Mouse (Mus musculus): ENCODE measurements around the gene 9930021J03Rik. TPM values are rescaled to one million over a fixed set of nuclear protein-coding genes. Genes with fewer than 3 reads are reported as not detected.

Gene 9930021J03Rik
- polyA plus RNA-seq, 1 experiment from 2014 or later, result 6.9 TPM

GRCm38 (mm10) chr19:29753939-29754338 is 51.9 kb downstream of the 9930021J03Rik start:
- H3K4me1 ChIP-seq (ENCODE audit: control insufficient read depth, insufficient read depth, low read length), result no peaks in the 10 kb centered on the region
- WGBS, result 92% methylated on average over 2 of the region's 2 CpGs
- H3K9ac ChIP-seq (ENCODE audit: low read length), result no peak overlapping the region
- no peak overlapping the region for H3K4me2 ChIP-seq (ENCODE audit: low read depth)
- no peak overlapping the region for H3K27ac ChIP-seq (ENCODE audit: low read depth, low read length)
- no peak for DNase-seq (ENCODE audit: low spot score)
- H3K4me3 ChIP-seq (ENCODE audit: low read depth, low read length), result no peak overlapping the region
- no peaks in the 10 kb centered on the region for H3K27me3 ChIP-seq (ENCODE audit: control insufficient read depth, insufficient read depth, low read length)
- no peak for ATAC-seq (ENCODE audit: insufficient read depth, low FRiP score, low TSS enrichment)
- no peaks in the 10 kb centered on the region for H3K9me3 ChIP-seq (ENCODE audit: control insufficient read depth, low read length)
- no peaks in the 10 kb centered on the region for H3K36me3 ChIP-seq (ENCODE audit: control insufficient read depth, insufficient read depth, low read length)

GRCm38 (mm10) chr19:29750994-29751393 is 54.8 kb downstream of the 9930021J03Rik start:
- no peak for DNase-seq (ENCODE audit: low spot score)
- H3K4me3 ChIP-seq (ENCODE audit: low read depth, low read length), result no peak overlapping the region
- H3K4me1 ChIP-seq (ENCODE audit: control insufficient read depth, insufficient read depth, low read length), result no peaks in the 10 kb centered on the region
- ATAC-seq (ENCODE audit: insufficient read depth, low FRiP score, low TSS enrichment), result no peak
- no peaks in the 10 kb centered on the region for H3K27me3 ChIP-seq (ENCODE audit: control insufficient read depth, insufficient read depth, low read length)
- 91% methylated on average over 3 of the region's 3 CpGs for WGBS
- no peak overlapping the region for H3K27ac ChIP-seq (ENCODE audit: low read depth, low read length)
- no peak overlapping the region for H3K4me2 ChIP-seq (ENCODE audit: low read depth)
- no peak overlapping the region for H3K9ac ChIP-seq (ENCODE audit: low read length)
- no peaks in the 10 kb centered on the region for H3K9me3 ChIP-seq (ENCODE audit: control insufficient read depth, low read length)
- H3K36me3 ChIP-seq (ENCODE audit: control insufficient read depth, insufficient read depth, low read length), result no peaks in the 10 kb centered on the region

DNA sequence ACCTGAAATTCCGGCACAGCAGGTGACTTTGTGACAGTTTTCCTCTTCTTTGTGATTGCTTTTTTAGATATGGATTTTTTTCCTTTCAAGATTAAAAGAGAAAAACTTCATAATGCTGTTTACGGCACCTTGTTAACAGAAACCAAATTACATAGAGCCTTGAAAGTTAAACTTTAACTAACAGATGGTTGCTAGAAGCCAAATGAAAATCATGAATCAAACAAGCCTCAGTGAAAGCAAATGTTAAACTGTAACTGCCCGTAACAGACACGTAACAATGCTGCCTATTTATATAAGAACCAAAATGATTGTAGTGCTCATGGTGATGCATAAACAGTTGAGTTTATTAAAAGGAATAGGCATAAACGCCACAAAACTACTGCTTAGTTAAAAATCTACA is 62.3 kb downstream of the 9930021J03Rik start:
- 87% methylated on average over 5 of the region's 5 CpGs for WGBS
- ATAC-seq (ENCODE audit: insufficient read depth, low FRiP score, low TSS enrichment) (no peak), DNase-seq (ENCODE audit: low spot score) (no peak)
- no peak overlapping the region for H3K4me2 ChIP-seq (ENCODE audit: low read depth)
- no peaks in the 10 kb centered on the region for H3K36me3 ChIP-seq (ENCODE audit: control insufficient read depth, insufficient read depth, low read length)
- H3K27ac ChIP-seq (ENCODE audit: low read depth, low read length), result no peak overlapping the region
- H3K27me3 ChIP-seq (ENCODE audit: control insufficient read depth, insufficient read depth, low read length), result no peaks in the 10 kb centered on the region
- no peaks in the 10 kb centered on the region for H3K4me1 ChIP-seq (ENCODE audit: control insufficient read depth, insufficient read depth, low read length)
- H3K4me3 ChIP-seq (ENCODE audit: low read depth, low read length), result no peak overlapping the region
- H3K9me3 ChIP-seq (ENCODE audit: control insufficient read depth, low read length), result no peaks in the 10 kb centered on the region
- H3K9ac ChIP-seq (ENCODE audit: low read length), result no peak overlapping the region

DNA sequence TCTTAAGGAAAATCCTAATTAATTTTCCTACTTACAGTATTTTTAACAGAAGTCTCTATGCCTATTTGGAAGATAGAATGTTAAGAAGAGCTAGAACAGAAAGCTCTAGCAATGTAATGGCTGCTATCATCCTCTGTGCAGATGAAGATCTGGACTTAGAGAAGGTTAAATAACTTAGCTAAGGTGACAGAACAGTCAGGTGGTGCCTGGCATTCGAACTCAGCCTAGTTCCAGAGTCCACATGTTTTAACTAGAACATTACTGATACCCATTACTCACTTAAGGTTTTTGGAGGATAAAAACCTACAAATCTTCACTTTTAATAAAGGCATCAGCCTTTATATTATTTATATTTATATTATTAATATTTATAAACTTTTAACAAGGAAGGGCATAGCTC is 65.1 kb downstream of the 9930021J03Rik start:
- Histone ChIP-seq H3K4me2 (ENCODE audit: low read depth) (no peak overlapping the region), H3K27me3 (ENCODE audit: control insufficient read depth, insufficient read depth, low read length) (no peaks in the 10 kb centered on the region), H3K9ac (ENCODE audit: low read length) (no peak overlapping the region), H3K36me3 (ENCODE audit: control insufficient read depth, insufficient read depth, low read length) (no peaks in the 10 kb centered on the region), H3K9me3 (ENCODE audit: control insufficient read depth, low read length) (no peaks in the 10 kb centered on the region), H3K27ac (ENCODE audit: low read depth, low read length) (no peak overlapping the region), H3K4me3 (ENCODE audit: low read depth, low read length) (no peak overlapping the region), H3K4me1 (ENCODE audit: control insufficient read depth, insufficient read depth, low read length) (no peaks in the 10 kb centered on the region)
- DNase-seq (ENCODE audit: low spot score) (no peak), ATAC-seq (ENCODE audit: insufficient read depth, low FRiP score, low TSS enrichment) (no peak)
- 92% methylated on average over 1 of the region's 1 CpGs for WGBS

GRCm38 (mm10) chr19:29739608-29740007 is 66.2 kb downstream of the 9930021J03Rik start:
- Histone ChIP-seq H3K27ac (ENCODE audit: low read depth, low read length) (no peak overlapping the region), H3K4me2 (ENCODE audit: low read depth) (no peak overlapping the region), H3K36me3 (ENCODE audit: control insufficient read depth, insufficient read depth, low read length) (no peaks in the 10 kb centered on the region), H3K4me1 (ENCODE audit: control insufficient read depth, insufficient read depth, low read length) (no peaks in the 10 kb centered on the region), H3K9ac (ENCODE audit: low read length) (no peak overlapping the region), H3K4me3 (ENCODE audit: low read depth, low read length) (no peak overlapping the region), H3K9me3 (ENCODE audit: control insufficient read depth, low read length) (no peaks in the 10 kb centered on the region), H3K27me3 (ENCODE audit: control insufficient read depth, insufficient read depth, low read length) (no peaks in the 10 kb centered on the region)
- WGBS, result 91% methylated on average over 2 of the region's 2 CpGs
- DNase-seq (ENCODE audit: low spot score) (no peak), ATAC-seq (ENCODE audit: insufficient read depth, low FRiP score, low TSS enrichment) (no peak)

DNA sequence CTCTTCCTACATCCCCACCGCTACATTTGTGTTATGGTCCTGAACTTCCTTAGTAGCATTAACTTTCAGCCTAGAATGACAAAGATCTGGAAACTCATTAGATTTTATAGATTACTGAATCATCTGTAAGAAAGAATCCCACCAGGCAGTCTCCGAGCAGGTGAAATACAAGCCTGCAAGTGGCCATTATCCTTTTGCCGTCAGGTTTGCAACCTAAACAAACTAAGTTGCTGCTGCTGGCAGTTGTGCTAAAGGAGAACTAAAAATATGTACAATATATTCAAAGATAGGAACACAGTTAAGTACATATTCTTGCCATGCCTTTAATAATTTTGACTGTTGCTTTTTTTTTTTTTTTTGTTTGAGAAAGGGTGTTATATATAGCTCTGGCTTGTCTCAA is 70.4 kb downstream of the 9930021J03Rik start:
- ATAC-seq (ENCODE audit: insufficient read depth, low FRiP score, low TSS enrichment) (no peak), DNase-seq (ENCODE audit: low spot score) (no peak)
- Histone ChIP-seq H3K4me2 (ENCODE audit: low read depth) (no peak overlapping the region), H3K27ac (ENCODE audit: low read depth, low read length) (no peak overlapping the region), H3K9me3 (ENCODE audit: control insufficient read depth, low read length) (no peaks in the 10 kb centered on the region), H3K36me3 (ENCODE audit: control insufficient read depth, insufficient read depth, low read length) (no peaks in the 10 kb centered on the region), H3K9ac (ENCODE audit: low read length) (no peak overlapping the region), H3K4me1 (ENCODE audit: control insufficient read depth, insufficient read depth, low read length) (no peaks in the 10 kb centered on the region), H3K4me3 (ENCODE audit: low read depth, low read length) (no peak overlapping the region), H3K27me3 (ENCODE audit: control insufficient read depth, insufficient read depth, low read length) (no peaks in the 10 kb centered on the region)
- WGBS, result 83% methylated on average over 3 of the region's 3 CpGs

- H3K4me2 ChIP-seq (ENCODE audit: low read depth), result no peak overlapping the region
- H3K9ac ChIP-seq (ENCODE audit: low read length), result no peak overlapping the region
- H3K4me1 ChIP-seq (ENCODE audit: control insufficient read depth, insufficient read depth, low read length), result no peaks in the 10 kb centered on the region
- no peaks in the 10 kb centered on the region for H3K9me3 ChIP-seq (ENCODE audit: control insufficient read depth, low read length)
- ATAC-seq (ENCODE audit: insufficient read depth, low FRiP score, low TSS enrichment) (no peak), DNase-seq (ENCODE audit: low spot score) (no peak)
- no peaks in the 10 kb centered on the region for H3K27me3 ChIP-seq (ENCODE audit: control insufficient read depth, insufficient read depth, low read length)
- H3K4me3 ChIP-seq (ENCODE audit: low read depth, low read length), result no peak overlapping the region
- H3K36me3 ChIP-seq (ENCODE audit: control insufficient read depth, insufficient read depth, low read length), result peaks cover 2% of the 10 kb centered on the region; the same call in 1 of the 2 replicates
- WGBS, result 97% methylated on average over 3 of the region's 3 CpGs
- no peak overlapping the region for H3K27ac ChIP-seq (ENCODE audit: low read depth, low read length)
Observed at GRCm38 (mm10) chr19:29718476-29718875, 87.3 kb downstream of the 9930021J03Rik start.

GRCm38 (mm10) chr19:29717854-29718253 is 87.9 kb downstream of the 9930021J03Rik start:
- DNase-seq (ENCODE audit: low spot score), result no peak
- no peaks in the 10 kb centered on the region for H3K4me1 ChIP-seq (ENCODE audit: control insufficient read depth, insufficient read depth, low read length)
- no peak for ATAC-seq (ENCODE audit: insufficient read depth, low FRiP score, low TSS enrichment)
- no peaks in the 10 kb centered on the region for H3K27me3 ChIP-seq (ENCODE audit: control insufficient read depth, insufficient read depth, low read length)
- peaks cover 2% of the 10 kb centered on the region; the same call in 1 of the 2 replicates for H3K36me3 ChIP-seq (ENCODE audit: control insufficient read depth, insufficient read depth, low read length)
- 91% methylated on average over 3 of the region's 3 CpGs for WGBS
- H3K27ac ChIP-seq (ENCODE audit: low read depth, low read length), result no peak overlapping the region
- no peak overlapping the region for H3K4me3 ChIP-seq (ENCODE audit: low read depth, low read length)
- no peak overlapping the region for H3K9ac ChIP-seq (ENCODE audit: low read length)
- H3K4me2 ChIP-seq (ENCODE audit: low read depth), result no peak overlapping the region
- H3K9me3 ChIP-seq (ENCODE audit: control insufficient read depth, low read length), result no peaks in the 10 kb centered on the region

DNA sequence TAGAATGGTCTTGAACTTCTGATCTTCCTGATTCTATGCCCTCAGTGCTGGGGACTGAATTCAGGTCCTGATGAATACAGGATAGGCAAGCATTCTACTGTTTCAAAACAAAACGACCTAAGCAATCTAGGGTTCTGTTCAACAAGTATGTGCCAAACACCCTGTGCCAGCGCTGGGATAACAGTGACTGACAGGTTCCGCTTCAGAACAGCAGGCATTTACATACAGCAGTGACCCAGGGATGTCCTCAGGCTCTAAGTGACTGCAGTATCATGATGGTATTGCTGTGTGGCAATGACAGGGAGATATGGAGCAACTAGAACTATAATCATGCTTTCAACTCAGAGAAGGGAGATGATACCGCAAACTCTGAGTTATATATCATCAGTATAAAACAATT is 92.3 kb downstream of the 9930021J03Rik start:
- no peak overlapping the region for H3K4me2 ChIP-seq (ENCODE audit: low read depth)
- H3K9ac ChIP-seq (ENCODE audit: low read length), result no peak overlapping the region
- 90% methylated on average over 4 of the region's 4 CpGs for WGBS
- no peaks in the 10 kb centered on the region for H3K9me3 ChIP-seq (ENCODE audit: control insufficient read depth, low read length)
- H3K27ac ChIP-seq (ENCODE audit: low read depth, low read length), result no peak overlapping the region
- H3K36me3 ChIP-seq (ENCODE audit: control insufficient read depth, insufficient read depth, low read length), result peaks cover 2% of the 10 kb centered on the region; the same call in 1 of the 2 replicates
- H3K27me3 ChIP-seq (ENCODE audit: control insufficient read depth, insufficient read depth, low read length), result no peaks in the 10 kb centered on the region
- DNase-seq (ENCODE audit: low spot score) (no peak), ATAC-seq (ENCODE audit: insufficient read depth, low FRiP score, low TSS enrichment) (no peak)
- H3K4me3 ChIP-seq (ENCODE audit: low read depth, low read length), result no peak overlapping the region
- no peaks in the 10 kb centered on the region for H3K4me1 ChIP-seq (ENCODE audit: control insufficient read depth, insufficient read depth, low read length)
